Mouse (Mus musculus) spleen, adult 2 months (tissue): ENCODE data around the gene Cd83. TPM values are rescaled to one million over a fixed set of nuclear protein-coding genes. Genes with fewer than 3 reads are reported as not detected.

ENCODE experiments used
- DNase-seq, 2 experiments: peaks; one replicate each; pipeline versions ENCODE4 v3.0.0 to v3.0.0-alpha.2; 2012 to 2021; ENCODE audit warnings: low spot score in 2 of 2, low read depth in 1 of 2
- H3K27ac ChIP-seq: fragments of 200-500 bp; 2 replicates; pipeline ENCODE4 v1.5.1; 2012; ENCODE audit warnings: low read length, inconsistent platforms; ENCODE audit not compliant: insufficient read depth
- H3K27me3 ChIP-seq: fragments of 200-500 bp; 2 replicates; pipeline ENCODE4 v1.6.1; 2012; ENCODE audit warnings: mild to moderate bottlenecking, moderate library complexity, low read length, inconsistent platforms; ENCODE audit not compliant: control insufficient read depth, insufficient read depth
- H3K36me3 ChIP-seq: fragments of 200-500 bp; 2 replicates; pipeline ENCODE4 v1.6.1; 2012; ENCODE audit warnings: mild to moderate bottlenecking, low read length, inconsistent platforms; ENCODE audit not compliant: control insufficient read depth, insufficient read depth
- H3K4me1 ChIP-seq: fragments of 200-500 bp; 2 replicates; pipeline ENCODE4 v1.6.1; 2011; ENCODE audit warnings: inconsistent platforms; ENCODE audit not compliant: control insufficient read depth, insufficient read depth, insufficient read length
- H3K4me3 ChIP-seq: fragments of 200-500 bp; 2 replicates; pipeline ENCODE4 v1.5.1; 2011; ENCODE audit warnings: mild to moderate bottlenecking, inconsistent platforms; ENCODE audit not compliant: insufficient read depth, insufficient read length; ENCODE audit errors: extremely low read depth
- CTCF ChIP-seq: fragments of 200-500 bp; IDR thresholded peaks from 2 replicates; pipeline ENCODE4 v1.5.1; 2011; ENCODE audit warnings: mild to moderate bottlenecking, inconsistent platforms; ENCODE audit not compliant: insufficient read depth, insufficient read length, insufficient replicate concordance; ENCODE audit errors: extremely low read depth
- POLR2A ChIP-seq: fragments of 200-500 bp; IDR thresholded peaks from 2 replicates; pipeline ENCODE4 v1.6.1; 2011; ENCODE audit warnings: low read depth, low read length, inconsistent platforms
- WGBS: fragments of 180-500 bp; shearing (Covaris S2); methylation state at CpG from one replicate; pipeline ENCODE4 v1.1.7; 2018; 5-methylcytosine and 5-hydroxymethylcytosine counted together
- polyA plus RNA-seq: library from polyadenylated mRNA; depleted of rRNA; stranded (reverse); fragments of >200 nt; gene quantifications from 2 replicates; pipeline ENCODE4 v1.2.3, GENCODE M21; 2012

Cd83 gene
- polyA plus RNA-seq, 1 experiment, result 38.3 TPM

- WGBS, result 90% methylated on average over 12 of the region's 12 CpGs
- DNase-seq, result no peak
- H3K4me3 ChIP-seq, result no peak overlapping the region
- H3K36me3 ChIP-seq, result no peaks in the 10 kb centered on the region
- H3K27ac ChIP-seq, result peak overlapping the region; percentile 81
- H3K27me3 ChIP-seq, result no peaks in the 10 kb centered on the region
- TF ChIP-seq POLR2A, result no peak
- TF ChIP-seq CTCF, result no peak
- peaks cover 31% of the 10 kb centered on the region for H3K4me1 ChIP-seq
Measured at GRCm38 (mm10) chr13:43763301-43763994, 21.1 kb upstream of the Cd83 start.

- H3K27me3 ChIP-seq, result no peaks in the 10 kb centered on the region
- WGBS, result 73% methylated on average over 8 of the region's 8 CpGs
- no peak for DNase-seq
Measured at GRCm38 (mm10) chr13:43763995-43764579, 20.5 kb upstream of the Cd83 start.

GRCm38 (mm10) chr13:43765293-43765814 is 19.2 kb upstream of the Cd83 start:
- no peak overlapping the region for H3K4me3 ChIP-seq
- DNase-seq, result peak; percentile 89 to 96
- H3K36me3 ChIP-seq, result no peaks in the 10 kb centered on the region
- H3K27me3 ChIP-seq, result no peaks in the 10 kb centered on the region
- peak overlapping the region; percentile 97 for H3K27ac ChIP-seq
- TF ChIP-seq POLR2A (no peak; the same call in none of the 2 replicates), CTCF (no peak)
- 14% methylated on average over 11 of the region's 11 CpGs for WGBS
- H3K4me1 ChIP-seq, result peaks cover 39% of the 10 kb centered on the region

More at GRCm38 (mm10) chr13:43763995-43764579, 20.5 kb upstream of the Cd83 start:
- Histone ChIP-seq H3K4me3 (no peak overlapping the region), H3K4me1 (peaks cover 37% of the 10 kb centered on the region), H3K27ac (peak overlapping the region; percentile 81), H3K36me3 (no peaks in the 10 kb centered on the region)
- TF ChIP-seq CTCF (no peak), POLR2A (no peak)

- Histone ChIP-seq H3K27me3 (no peaks in the 10 kb centered on the region), H3K36me3 (no peaks in the 10 kb centered on the region), H3K4me1 (peaks cover 39% of the 10 kb centered on the region), H3K27ac (peak overlapping the region; percentile 97), H3K4me3 (no peak overlapping the region)
- no peak for DNase-seq
- TF ChIP-seq CTCF (no peak), POLR2A (no peak)
- WGBS, result 77% methylated on average over 7 of the region's 7 CpGs
Measured at GRCm38 (mm10) chr13:43766786-43767680, 17.5 kb upstream of the Cd83 start.

- WGBS, result 96% methylated on average over 6 of the region's 6 CpGs
- TF ChIP-seq CTCF, result no peak
- TF ChIP-seq POLR2A, result no peak
Measured at GRCm38 (mm10) chr13:43773020-43773419, 11.6 kb upstream of the Cd83 start.

GRCm38 (mm10) chr13:43773965-43774566 is 10.5 kb upstream of the Cd83 start:
- peaks cover 34% of the 10 kb centered on the region; the same call in 1 of the 2 replicates for H3K4me1 ChIP-seq
- H3K4me3 ChIP-seq, result no peak overlapping the region
- H3K27me3 ChIP-seq, result no peaks in the 10 kb centered on the region
- H3K36me3 ChIP-seq, result no peaks in the 10 kb centered on the region
- DNase-seq, result no peak
- 52% methylated on average over 15 of the region's 15 CpGs for WGBS
- H3K27ac ChIP-seq, result no peak overlapping the region
- no peak for TF ChIP-seq POLR2A
- TF ChIP-seq CTCF, result no peak

More at GRCm38 (mm10) chr13:43773020-43773419, 11.6 kb upstream of the Cd83 start:
- Histone ChIP-seq H3K27ac (no peak overlapping the region), H3K4me3 (no peak overlapping the region), H3K36me3 (no peaks in the 10 kb centered on the region), H3K27me3 (no peaks in the 10 kb centered on the region), H3K4me1 (peaks cover 38% of the 10 kb centered on the region; the same call in 1 of the 2 replicates)
- no peak for DNase-seq
